Mouse (Mus musculus) gastrocnemius, adult 2 months (tissue): ENCODE data around the gene Klc1. TPM values are rescaled to one million over a fixed set of nuclear protein-coding genes. Genes with fewer than 3 reads are reported as not detected.
A peak's percentile ranks its signal among the peaks of the same experiment; 100 is the strongest.
"Not testable (repeated sequence)": the region's sequence is repeated elsewhere in the genome, so short reads cannot be mapped to it uniquely, and the experiment has no call there.

Experiments
- DNase-seq: peaks from one replicate; pipeline ENCODE4 v3.0.0; 2022
- H3K27ac ChIP-seq: fragments of 200-600 bp; 2 replicates; pipeline ENCODE4 v1.8.1; 2022; ENCODE audit warnings: mild to moderate bottlenecking
- H3K4me3 ChIP-seq: fragments of 200-600 bp; 2 replicates; pipeline ENCODE4 v1.8.1; 2022; ENCODE audit warnings: mild to moderate bottlenecking, moderate library complexity
- CTCF ChIP-seq: fragments of 200-600 bp; IDR thresholded peaks from 2 replicates; pipeline ENCODE4 v1.8.1; 2022; ENCODE audit warnings: antibody characterized with exemption, mild to moderate bottlenecking, moderate library complexity
- intact Hi-C: fragments of 180-260 bp; cut with DNase I; formaldehyde crosslinking; loops from one replicate; pipeline ENCODE4 v1.15.1; 2025
- total RNA-seq, 2 experiments: library from RNA; stranded (reverse); gene quantifications; 2 replicates each; pipeline ENCODE4 v1.2.3; 2021

Klc1 gene
- total RNA-seq, 2 experiments from 2014 or later: 61.5 to 75.9 TPM

DNA sequence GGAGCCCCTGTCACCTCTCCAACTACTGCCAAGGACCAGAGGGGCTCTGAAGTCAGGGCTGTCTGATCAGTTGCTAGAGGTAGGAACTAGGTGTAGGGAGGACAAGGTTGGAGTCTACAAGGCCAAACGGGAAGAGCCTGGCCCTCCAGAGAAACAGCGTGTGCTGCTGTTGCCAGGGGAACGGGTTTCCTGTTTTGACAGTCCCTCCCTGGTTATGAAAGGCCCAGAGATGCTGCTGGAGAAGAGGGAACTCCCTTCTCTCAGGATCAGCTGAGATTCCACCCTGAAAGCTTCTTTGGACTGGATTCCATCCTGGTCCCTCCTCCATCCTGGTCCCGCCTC, 32.6 kb upstream of the Klc1 start:
- peak; percentile 71 for DNase-seq
- intact Hi-C loops: no loop called here
- H3K4me3 ChIP-seq: peak overlapping the region; percentile 45
- no peak for TF ChIP-seq CTCF
- H3K27ac ChIP-seq: peak overlapping the region; percentile 89

DNA sequence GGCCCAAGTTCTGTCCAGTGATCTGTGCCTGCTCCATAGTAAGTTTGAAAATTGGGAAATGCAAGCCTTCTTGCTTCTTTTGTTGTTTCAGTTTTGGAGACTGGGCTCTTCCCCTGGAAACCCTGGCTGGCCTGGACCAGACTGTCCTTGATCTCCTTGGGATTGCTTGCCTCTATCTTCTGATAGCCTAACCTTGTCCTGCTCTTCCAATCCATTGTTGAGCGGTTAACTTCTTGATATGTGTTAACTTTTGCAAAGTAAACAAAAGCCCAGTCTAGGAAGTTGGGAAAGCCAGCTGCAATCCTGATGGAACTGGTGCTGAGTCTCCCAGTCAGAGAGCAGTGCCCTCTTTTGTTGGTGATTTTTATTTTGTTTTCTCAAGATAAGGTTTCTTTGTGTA, 30.7 kb upstream of the Klc1 start:
- no peak for DNase-seq
- Histone ChIP-seq H3K4me3 (no peak overlapping the region), H3K27ac (no peak overlapping the region)
- intact Hi-C loops: no loop called here
- no peak for TF ChIP-seq CTCF

DNA sequence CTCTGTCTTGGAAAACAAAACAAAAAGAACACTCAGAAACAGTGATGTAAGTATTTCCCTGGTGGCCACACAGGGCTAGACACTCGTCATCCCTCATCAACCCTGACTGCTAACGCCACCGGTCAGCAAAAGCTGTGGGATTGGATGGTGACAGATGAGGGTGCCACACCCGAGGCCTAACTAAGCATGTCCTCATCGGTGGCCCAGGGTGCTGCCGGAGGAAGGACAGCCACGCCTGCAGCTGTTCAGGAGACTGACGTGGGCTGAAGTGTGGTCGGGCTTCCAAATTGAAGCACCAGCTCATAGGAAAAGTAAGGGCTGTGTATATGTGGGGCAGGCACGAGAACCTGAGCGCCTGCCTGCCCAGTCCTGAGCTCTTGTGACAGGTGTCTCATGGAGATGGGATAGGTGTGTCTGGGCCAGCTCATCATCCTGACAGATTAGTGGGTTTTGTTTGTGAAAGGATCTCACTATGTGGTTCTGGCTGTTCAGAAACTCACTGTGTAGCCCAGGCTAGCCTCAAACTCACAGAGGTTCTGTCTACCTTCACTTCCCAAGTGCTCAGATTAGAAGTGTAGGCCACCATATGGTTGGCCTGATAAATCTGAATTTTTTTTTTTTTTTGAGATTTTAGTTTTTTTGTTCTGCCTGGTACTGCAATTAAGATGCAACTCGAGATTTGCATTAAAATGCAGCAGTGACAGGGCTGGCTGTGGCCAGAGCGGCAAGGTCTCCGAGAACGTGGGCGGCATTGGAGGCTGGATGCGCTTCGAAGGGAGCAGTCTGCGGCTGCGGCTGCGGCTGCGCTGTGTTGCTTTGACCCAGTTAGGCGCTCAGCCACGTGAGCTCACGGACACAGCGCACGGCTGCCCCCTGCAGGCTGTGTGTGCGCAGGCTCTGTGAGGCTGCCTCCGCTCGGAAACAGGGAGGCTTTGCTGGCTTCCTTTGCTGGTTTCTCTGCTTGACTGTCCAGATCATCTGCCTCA, 26.5 kb upstream of the Klc1 start:
- DNase-seq: peak; percentile 93
- intact Hi-C loops: loop anchor here (5.0 kb wide), 1 partner anchor 35 kb away; no protein-coding TSS in a partner anchor
- H3K27ac ChIP-seq: peak overlapping the region; percentile 79
- H3K4me3 ChIP-seq: peak overlapping the region; percentile 50
- TF ChIP-seq CTCF: peak; percentile 98

DNA sequence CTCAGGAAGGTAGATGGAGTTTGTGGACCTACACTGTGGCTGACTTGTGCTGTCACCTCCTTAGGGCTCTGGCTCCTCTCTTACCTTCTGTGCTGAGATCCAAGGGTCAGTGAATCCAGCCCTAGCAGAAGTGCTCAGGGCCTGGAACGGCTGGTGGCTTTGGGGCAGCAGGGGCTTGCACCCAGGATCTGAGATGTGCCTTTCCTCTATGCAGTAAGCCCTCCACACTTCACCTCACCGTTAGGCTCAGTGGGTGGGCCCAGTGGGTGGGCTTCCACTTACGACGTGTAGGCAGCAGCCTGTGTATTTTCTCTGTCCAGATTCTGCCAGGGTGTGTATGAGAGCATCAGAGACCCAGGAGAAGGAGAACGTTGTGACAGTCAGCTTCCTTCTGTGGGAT, 25.7 kb upstream of the Klc1 start:
- Histone ChIP-seq H3K27ac (peak overlapping the region; percentile 79), H3K4me3 (no peak overlapping the region)
- no peak for DNase-seq
- intact Hi-C loops: loop anchor here (1.0 to 5.0 kb wide), 2 partner anchors 36 to 65 kb away; no protein-coding TSS in a partner anchor
- no peak for TF ChIP-seq CTCF

DNA sequence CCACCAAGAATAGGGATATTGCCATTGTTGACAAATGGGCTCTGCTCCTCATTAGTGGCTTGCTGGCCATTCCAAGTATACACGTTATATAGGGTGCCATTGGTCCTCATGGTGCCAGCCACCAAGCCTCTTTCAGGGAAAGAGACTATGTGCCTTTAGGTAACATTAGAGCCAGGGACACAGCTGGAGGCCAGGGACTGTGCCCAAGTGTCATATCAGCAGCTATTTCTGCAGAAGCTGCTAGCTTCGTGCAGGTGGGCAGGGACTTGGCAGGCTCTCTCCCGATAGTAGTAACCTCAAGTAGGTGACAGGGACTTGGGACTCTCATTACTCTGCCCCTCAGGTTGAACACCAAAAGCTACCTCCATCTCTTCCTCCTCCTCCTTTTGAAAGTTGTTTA, 23.7 kb upstream of the Klc1 start:
- no peak for DNase-seq
- TF ChIP-seq CTCF: no peak
- intact Hi-C loops: loop anchor here (5.0 kb wide), 1 partner anchor 38 kb away; no protein-coding TSS in a partner anchor
- no peak overlapping the region for H3K27ac ChIP-seq
- no peak overlapping the region for H3K4me3 ChIP-seq

DNA sequence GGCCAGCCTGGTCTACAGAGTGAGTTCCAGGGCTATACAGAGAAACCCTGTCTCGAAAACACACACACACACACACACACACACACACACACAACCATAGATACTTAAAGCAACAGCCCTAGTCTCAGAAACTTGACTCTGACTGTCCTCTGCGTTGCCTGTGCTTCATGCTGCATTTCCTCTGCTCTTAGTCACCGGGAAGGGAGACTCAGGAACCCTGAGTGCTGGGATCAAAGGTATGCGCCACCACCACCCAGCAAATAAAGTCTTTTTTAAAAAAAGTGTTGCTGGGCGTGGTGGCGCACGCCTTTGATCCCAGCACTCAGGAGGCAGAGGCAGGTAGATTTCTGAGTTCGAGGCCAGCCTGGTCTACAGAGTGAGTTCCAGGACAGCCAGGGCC, 22.0 kb upstream of the Klc1 start:
- intact Hi-C loops, H3K27ac ChIP-seq, DNase-seq, H3K4me3 ChIP-seq: not testable (repeated sequence)

DNA sequence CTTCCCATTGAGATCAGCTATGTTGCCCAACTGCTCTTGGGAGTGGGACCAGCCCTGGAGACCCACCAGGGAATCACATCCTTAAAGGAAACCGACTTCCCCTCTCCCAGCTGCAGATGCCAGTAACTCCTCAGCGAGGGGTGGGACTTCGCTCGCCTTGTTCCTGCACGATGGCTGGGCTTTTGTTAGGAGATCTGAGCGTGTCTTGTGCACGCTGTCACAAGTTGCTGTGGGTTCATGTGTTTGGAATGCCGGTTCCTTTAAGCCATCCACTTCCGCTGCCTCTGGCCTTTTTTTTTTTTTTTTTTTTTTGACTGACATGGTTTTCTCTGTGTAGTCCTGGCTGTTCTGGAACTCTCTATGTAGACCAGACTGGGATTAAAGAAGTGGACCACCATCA, 21.3 kb upstream of the Klc1 start:
- Histone ChIP-seq H3K27ac (no peak overlapping the region), H3K4me3 (no peak overlapping the region)
- TF ChIP-seq CTCF: no peak
- no peak for DNase-seq
- intact Hi-C loops: no loop called here

DNA sequence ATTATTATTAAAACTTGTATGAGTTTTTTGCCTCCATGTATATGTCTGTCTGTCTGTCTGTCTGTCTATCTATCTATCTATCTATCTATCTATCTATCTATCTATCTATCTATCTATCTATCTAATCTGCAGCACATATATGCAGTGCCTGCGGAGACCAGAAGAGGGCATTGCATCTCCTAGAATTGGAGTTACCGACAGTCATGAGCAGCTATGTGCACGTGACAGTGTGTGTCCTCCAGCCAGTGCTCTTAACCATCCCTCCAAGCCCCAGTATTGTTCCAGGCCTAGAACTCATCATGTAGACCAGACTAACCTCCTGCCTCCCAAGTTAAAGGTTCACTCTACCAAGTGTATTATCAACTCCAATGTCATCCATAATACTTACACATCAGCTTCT, 19.9 kb upstream of the Klc1 start:
- Histone ChIP-seq H3K27ac (no peak overlapping the region), H3K4me3 (no peak overlapping the region)
- peak; percentile 65 for TF ChIP-seq CTCF
- intact Hi-C loops: no loop called here
- DNase-seq: peak; percentile 77

DNA sequence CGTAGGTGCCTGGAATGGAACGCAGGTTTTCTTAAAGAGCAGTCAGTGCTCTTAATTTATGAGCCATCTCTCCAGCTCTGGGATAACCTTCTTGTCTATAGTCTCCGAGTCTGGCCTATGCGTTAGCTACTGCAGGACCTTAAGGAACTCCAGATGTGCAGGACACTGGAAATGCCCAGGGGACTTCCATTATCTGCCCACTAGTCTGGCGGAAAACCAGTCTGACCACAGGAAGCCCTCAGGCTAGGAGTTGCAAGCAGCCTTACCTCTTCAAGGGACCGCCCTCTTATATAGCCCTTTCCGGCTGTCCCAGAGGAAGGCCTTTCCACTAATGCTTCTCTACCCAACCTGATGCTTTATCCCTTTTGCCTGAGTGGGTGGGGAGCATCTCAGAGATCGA, 17.3 kb upstream of the Klc1 start:
- no peak overlapping the region for H3K27ac ChIP-seq
- intact Hi-C loops: loop anchor here (10.0 kb wide), 1 partner anchor 213 kb away; no protein-coding TSS in a partner anchor
- no peak for DNase-seq
- no peak for TF ChIP-seq CTCF
- H3K4me3 ChIP-seq: no peak overlapping the region

DNA sequence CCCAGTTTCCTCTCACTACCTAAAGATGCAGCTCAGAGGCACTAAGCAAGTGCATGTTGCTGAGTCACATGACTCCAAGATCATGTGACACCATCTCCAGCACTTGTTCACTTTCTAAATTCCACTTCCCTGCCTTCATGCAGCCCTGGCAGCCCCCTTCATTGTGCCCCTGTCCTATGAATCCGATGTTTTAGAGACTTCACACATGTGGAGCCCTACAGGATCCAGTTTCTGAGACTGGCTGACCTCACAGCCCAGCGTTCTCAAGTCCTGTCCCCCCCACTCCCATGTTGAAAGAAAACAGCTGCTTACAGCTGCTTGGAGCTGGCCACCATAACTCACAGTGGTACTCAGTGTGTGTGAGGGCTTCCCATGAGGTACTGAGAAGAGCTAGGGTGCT, 15.2 kb upstream of the Klc1 start:
- Histone ChIP-seq H3K27ac (peak overlapping the region; percentile 49), H3K4me3 (no peak overlapping the region)
- no peak for DNase-seq
- TF ChIP-seq CTCF: no peak
- intact Hi-C loops: loop anchor here (10.0 kb wide), 1 partner anchor 211 kb away; no protein-coding TSS in a partner anchor

DNA sequence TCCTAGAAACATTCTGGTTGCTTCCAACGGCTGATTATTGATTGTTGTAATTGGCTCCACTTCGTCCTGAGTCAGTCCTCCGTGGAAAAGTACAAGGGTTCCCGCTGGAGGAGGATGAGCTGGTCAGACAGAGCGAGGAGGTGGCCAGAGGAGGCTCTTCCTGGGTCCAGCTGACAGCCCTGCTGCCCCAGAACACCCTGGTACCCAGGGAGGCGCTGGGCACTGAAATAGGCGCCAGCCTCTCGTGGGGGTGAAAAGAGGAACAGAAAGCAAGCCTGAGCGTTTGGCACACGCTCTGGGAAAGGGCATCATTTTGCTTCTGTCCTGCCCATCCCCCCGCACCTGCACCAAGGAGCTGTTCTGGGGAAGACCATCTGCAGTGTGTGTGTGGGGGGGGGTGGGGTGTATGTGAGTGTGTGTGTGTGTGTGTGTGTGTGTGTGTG, 14.6 kb upstream of the Klc1 start:
- no peak overlapping the region for H3K4me3 ChIP-seq
- peak; percentile 49 for DNase-seq
- no peak for TF ChIP-seq CTCF
- intact Hi-C loops: loop anchor here (10.0 kb wide), 1 partner anchor 211 kb away; no protein-coding TSS in a partner anchor
- H3K27ac ChIP-seq: peak overlapping the region; percentile 49; the same call in 1 of the 2 replicates

DNA sequence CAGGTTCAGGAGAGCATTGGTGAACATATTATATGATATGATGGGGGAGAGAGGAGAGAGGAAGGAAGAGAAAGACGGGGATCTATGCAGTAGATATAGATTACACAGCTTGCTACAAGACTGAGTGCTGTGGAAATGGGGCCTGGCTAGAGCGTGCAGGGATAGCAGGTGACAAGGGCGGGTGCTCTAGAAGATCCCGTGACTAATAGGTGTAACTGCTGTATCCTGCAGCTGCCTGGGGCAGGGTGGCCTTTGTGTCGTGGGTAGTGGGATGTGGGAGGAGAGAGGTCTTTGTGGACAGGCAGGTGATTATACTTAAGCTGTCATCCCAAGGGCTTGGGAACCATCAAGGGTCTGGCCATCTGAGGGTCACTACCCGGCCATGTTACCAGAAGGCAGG, 13.4 kb upstream of the Klc1 start:
- peak overlapping the region; percentile 73 for H3K27ac ChIP-seq
- DNase-seq: no peak
- no peak overlapping the region for H3K4me3 ChIP-seq
- intact Hi-C loops: loop anchor here (10.0 kb wide), 1 partner anchor 210 kb away; no protein-coding TSS in a partner anchor
- TF ChIP-seq CTCF: no peak

DNA sequence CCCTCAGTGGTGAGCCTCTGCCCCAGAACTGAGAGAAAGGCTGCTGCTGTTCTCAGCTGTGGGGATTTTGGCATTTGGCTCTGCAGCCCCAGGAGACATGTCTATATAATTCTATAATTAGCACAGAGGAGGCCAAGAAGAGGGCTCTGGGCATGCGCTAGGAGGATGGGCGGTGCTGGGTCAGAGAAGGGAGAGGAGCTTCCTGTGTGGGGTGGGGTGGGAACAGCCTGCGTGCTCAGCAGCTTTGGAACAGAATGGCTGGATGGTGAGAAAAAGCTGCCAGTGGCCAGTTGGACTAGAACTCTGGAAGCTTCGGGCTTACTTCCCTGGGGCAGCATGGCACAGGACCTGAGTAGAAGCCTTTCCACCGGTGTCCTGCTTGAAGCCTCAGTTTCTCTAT, 12.6 kb upstream of the Klc1 start:
- TF ChIP-seq CTCF: no peak
- H3K27ac ChIP-seq: peak overlapping the region; percentile 73
- DNase-seq: peak; percentile 89
- peak overlapping the region; percentile 57 for H3K4me3 ChIP-seq
- intact Hi-C loops: loop anchor here (10.0 kb wide), 1 partner anchor 209 kb away; no protein-coding TSS in a partner anchor
